Mouse (Mus musculus) limb, embryonic 10.5 days (tissue): ENCODE results near the gene Dgcr2. TPM values are rescaled to one million over a fixed set of nuclear protein-coding genes. Genes with fewer than 3 reads are reported as not detected.

Source experiments
- DNase-seq: peaks from one replicate; pipeline ENCODE4 v3.0.0-alpha.2; 2017; ENCODE audit warnings: low spot score
- H3K27ac ChIP-seq: fragments of 300-500 bp; sonication (generic); 2 replicates; pipeline ENCODE4 v1.5.1; 2016; ENCODE audit warnings: mild to moderate bottlenecking
- H3K27me3 ChIP-seq: fragments of 300-500 bp; sonication (generic); 2 replicates; pipeline ENCODE4 v1.6.1; 2016; ENCODE audit warnings: low read depth, mild to moderate bottlenecking; ENCODE audit not compliant: poor library complexity, severe bottlenecking
- H3K36me3 ChIP-seq: fragments of 300-500 bp; sonication (generic); 2 replicates; pipeline ENCODE4 v1.6.1; 2016; ENCODE audit warnings: mild to moderate bottlenecking, moderate library complexity
- H3K4me1 ChIP-seq: fragments of 300-500 bp; sonication (generic); 2 replicates; pipeline ENCODE4 v1.6.1; 2016
- H3K4me3 ChIP-seq: fragments of 300-500 bp; sonication (generic); 2 replicates; pipeline ENCODE4 v1.5.1; 2016; ENCODE audit warnings: mild to moderate bottlenecking, moderate library complexity
- H3K9me3 ChIP-seq: fragments of 300-500 bp; sonication (generic); replicated peaks from 2 replicates; pipeline ENCODE4 v1.6.1; 2016; ENCODE audit warnings: mild to moderate bottlenecking
- whole genome bisulfite sequencing: fragments of 180-500 bp; shearing (Covaris S2); methylation state at CpG from one replicate; pipeline ENCODE4 v1.1.7; 2016; 5-methylcytosine and 5-hydroxymethylcytosine counted together
- polyA plus RNA-seq: library from polyadenylated mRNA; unstranded; fragments of >200 nt; fragmentation: Nextera tagmentation; extraction: Ambion mirVana; gene quantifications from 2 replicates; pipeline ENCODE4 v1.2.1, GENCODE M21; 2016

Dgcr2 gene
- polyA plus RNA-seq, 1 experiment from 2014 or later, result 116 TPM

DNA sequence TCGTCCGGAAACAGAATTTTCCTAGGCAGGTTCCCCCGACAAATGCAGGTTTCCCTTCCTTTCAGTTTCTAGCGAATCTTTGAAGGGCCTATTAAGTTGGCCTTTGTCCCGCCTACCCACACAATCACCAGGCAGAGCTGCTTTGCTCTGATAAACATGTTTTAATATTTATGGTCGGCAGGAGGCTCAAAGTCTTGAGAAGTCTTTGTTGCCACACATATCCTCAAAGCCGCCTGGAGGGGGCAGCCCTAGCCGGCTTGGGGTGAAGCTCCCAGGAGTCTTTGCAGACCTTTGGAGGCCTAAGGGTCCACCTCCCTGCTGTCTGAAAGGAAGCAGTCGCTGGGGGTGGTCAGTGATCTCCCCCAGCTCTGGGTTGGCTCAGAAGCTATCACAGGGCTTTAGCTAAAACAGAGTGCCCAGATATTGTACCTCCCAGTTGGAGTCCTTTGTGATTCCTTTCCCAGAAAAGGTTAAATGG, 30.3 kb upstream of the Dgcr2 start:
- no peaks in the 10 kb centered on the region for H3K27me3 ChIP-seq
- peak overlapping the region; percentile 84 for H3K4me3 ChIP-seq
- H3K4me1 ChIP-seq, result peaks cover 29% of the 10 kb centered on the region
- H3K36me3 ChIP-seq, result peaks cover 24% of the 10 kb centered on the region
- DNase-seq, result peak; percentile 80
- H3K27ac ChIP-seq, result peak overlapping the region; percentile 90
- WGBS, result 2% methylated on average over 9 of the region's 9 CpGs
- no peaks in the 10 kb centered on the region for H3K9me3 ChIP-seq

DNA sequence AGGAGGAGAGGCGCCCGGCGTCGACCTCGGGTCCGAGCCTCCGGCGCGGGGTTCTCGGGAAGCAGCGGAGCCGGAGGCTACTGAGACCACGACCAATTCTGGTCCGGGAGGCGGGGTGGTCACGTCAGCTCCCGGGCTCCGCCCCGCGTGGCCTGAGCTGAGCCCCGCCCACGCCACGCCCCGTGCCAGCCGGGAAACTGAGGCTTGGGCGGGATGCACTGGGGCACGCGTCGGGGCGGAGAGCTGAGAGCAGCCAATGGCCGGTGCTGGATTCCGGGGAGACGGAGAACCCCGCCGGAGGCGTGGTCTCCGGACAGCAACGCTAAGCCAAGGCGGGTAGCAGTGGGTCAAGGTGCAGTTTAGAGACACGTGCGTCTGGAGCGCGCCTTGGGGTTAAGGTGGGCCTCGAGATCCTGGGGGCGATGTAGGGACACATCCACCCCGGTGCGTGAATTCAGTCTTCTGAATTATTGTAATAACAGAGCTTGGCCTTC, 29.8 kb upstream of the Dgcr2 start, which contains the start of gene Slc25a1:
Gene Slc25a1 (minus strand): TSS at position 133 of the 494 bp plus-strand sequence.
- under 1% methylated on average over 47 of the region's 47 CpGs for WGBS
- Histone ChIP-seq H3K27ac (peak within 1 kb of the TSS; percentile 90), H3K4me3 (peak within 1 kb of the TSS; percentile 84), H3K9me3 (no peaks in the 10 kb centered on the region), H3K27me3 (no peaks in the 10 kb centered on the region), H3K4me1 (peaks cover 30% of the 10 kb centered on the region), H3K36me3 (peaks cover 24% of the 10 kb centered on the region)
- peak; percentile 89 for DNase-seq

DNA sequence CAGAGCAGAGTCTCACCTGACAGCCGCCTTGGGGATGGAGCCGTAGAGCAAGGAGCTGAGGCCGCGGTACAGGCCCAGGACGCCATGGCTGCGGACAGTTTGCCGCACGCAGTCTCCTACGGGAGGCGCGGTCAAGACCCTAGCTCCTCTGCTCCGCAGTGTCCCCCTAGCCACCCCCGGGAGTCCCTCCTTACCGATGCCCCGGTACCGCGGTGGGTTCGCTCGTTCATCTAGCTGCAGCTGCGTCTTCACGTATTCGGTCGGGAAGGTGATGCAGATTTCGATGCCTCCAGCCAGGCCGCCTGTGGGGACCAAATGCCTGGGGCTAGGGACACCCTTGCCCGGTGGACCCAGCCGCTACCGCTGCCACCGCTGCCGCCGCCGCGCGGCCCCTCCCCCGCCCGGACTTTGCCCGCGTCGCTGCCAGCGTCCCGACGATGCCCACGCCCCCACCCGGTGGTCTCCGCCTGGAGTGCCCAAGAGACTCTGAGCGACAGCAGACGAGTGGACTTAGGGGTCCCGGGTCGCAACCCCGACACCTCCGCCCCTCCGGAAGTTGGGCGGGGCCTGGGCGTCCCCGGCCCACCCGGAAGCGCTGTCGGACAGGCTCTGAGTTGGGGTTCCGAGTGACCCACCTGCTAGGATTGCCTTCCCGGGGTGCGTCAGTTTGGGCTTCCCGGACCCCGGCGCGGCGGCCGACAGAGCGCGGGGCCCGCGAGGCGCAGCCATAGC, 29.2 kb upstream of the Dgcr2 start:
- H3K4me1 ChIP-seq, result peaks cover 36% of the 10 kb centered on the region

DNA sequence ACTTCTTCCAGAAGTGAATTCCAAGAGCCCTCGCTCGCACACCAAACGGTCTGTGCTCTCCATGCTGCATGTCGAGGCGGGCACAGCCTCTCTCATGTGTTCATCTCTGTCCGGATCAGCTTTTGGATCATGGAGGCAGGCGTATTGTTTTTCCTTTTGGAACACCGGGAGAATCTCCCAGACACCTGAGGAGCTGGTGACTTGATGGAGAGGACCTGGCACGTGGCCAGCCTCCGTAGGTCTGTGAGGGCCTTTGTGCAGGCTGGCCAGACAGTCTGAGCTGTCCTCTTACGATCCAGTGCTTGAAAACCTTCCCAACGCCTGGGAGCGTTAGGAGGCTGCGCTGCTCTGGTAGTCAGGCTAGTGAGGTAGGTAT, 23.8 kb upstream of the Dgcr2 start:
- H3K36me3 ChIP-seq, result peaks cover 24% of the 10 kb centered on the region
- H3K27ac ChIP-seq, result peak overlapping the region; percentile 93
- H3K9me3 ChIP-seq, result no peaks in the 10 kb centered on the region
- H3K4me1 ChIP-seq, result peaks cover 38% of the 10 kb centered on the region
- DNase-seq, result no peak
- peak overlapping the region; percentile 87 for H3K4me3 ChIP-seq
- WGBS, result 1% methylated on average over 14 of the region's 14 CpGs
- H3K27me3 ChIP-seq, result peaks cover 39% of the 10 kb centered on the region

More for the DNA sequence above, 29.2 kb upstream of the Dgcr2 start:
- H3K4me3 ChIP-seq, result peak overlapping the region; percentile 84
- peaks cover 24% of the 10 kb centered on the region for H3K36me3 ChIP-seq
- no peaks in the 10 kb centered on the region for H3K9me3 ChIP-seq
- DNase-seq, result peak; percentile 78
- WGBS, result under 1% methylated on average over 72 of the region's 72 CpGs
- H3K27ac ChIP-seq, result peak overlapping the region; percentile 90
- no peaks in the 10 kb centered on the region for H3K27me3 ChIP-seq

DNA sequence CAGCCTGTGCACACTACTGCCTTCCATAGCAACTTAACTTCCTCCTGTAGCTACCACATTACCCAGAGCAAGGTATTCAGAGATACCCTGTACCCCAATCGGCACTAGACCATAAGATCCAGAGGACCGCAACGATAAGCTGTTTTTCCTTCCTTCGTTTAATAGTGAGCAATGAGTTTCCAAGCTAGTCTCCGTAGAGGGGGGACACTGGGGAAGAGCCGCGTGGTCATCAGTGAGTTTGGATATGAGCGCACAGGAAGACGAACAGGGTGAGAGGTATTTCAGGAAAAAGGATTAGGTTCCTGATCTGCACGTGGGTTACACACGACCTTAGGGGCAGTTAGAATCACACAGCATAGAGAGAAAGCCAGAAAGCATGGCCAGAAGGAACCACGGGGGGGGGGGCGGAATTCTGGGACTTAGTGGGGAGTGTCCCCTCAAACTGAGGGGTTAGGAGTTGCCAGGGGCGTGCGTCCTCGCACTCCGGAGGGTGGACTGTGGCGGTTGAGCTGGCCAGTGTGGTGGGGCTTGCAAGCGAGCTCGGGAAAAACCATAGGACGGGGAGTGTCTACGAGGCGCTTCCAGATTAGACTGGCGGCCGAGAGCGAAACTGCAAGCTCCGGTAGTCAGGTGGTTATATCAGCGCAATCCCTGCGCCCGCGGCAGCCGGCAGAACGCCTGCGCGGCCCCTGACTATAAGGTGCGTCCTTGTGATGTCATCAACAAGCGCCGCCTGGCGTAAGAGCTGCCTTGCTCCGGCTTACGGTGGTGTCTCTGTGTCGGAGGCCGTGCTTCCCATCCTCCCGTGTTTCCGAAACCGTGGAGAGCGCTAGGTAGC, 23.2 kb upstream of the Dgcr2 start:
- DNase-seq, result peak; percentile 97
- no peaks in the 10 kb centered on the region for H3K9me3 ChIP-seq
- peak overlapping the region; percentile 93 for H3K27ac ChIP-seq
- H3K27me3 ChIP-seq, result peaks cover 45% of the 10 kb centered on the region
- peaks cover 32% of the 10 kb centered on the region for H3K4me1 ChIP-seq
- peaks cover 24% of the 10 kb centered on the region for H3K36me3 ChIP-seq
- H3K4me3 ChIP-seq, result peak overlapping the region; percentile 87
- WGBS, result 3% methylated on average over 46 of the region's 47 CpGs

DNA sequence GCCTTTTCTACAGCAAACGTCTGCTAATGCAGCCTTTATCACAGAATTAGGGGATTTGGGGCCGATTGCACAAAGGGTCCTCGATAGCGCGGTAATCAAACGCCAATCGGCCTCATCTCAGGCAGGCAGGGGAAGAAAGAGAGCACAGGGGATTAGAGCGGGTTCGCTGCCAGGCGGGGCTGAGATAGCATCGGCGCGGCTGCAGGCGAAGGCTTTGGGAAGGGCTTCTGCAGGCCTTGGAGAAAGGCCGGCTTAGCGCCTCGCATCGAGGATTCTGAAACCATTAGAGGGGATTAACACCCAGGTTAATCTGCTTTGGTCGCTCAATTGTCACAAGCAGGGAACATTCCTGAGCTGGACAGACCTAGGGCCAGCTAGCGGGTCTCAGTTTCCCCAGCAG, 22.2 kb upstream of the Dgcr2 start:
- Histone ChIP-seq H3K4me1 (peaks cover 27% of the 10 kb centered on the region), H3K27me3 (peaks cover 55% of the 10 kb centered on the region), H3K36me3 (peaks cover 14% of the 10 kb centered on the region), H3K9me3 (no peaks in the 10 kb centered on the region), H3K27ac (peak overlapping the region; percentile 93), H3K4me3 (peak overlapping the region; percentile 29)
- DNase-seq, result peak; percentile 41
- WGBS, result 9% methylated on average over 20 of the region's 20 CpGs

DNA sequence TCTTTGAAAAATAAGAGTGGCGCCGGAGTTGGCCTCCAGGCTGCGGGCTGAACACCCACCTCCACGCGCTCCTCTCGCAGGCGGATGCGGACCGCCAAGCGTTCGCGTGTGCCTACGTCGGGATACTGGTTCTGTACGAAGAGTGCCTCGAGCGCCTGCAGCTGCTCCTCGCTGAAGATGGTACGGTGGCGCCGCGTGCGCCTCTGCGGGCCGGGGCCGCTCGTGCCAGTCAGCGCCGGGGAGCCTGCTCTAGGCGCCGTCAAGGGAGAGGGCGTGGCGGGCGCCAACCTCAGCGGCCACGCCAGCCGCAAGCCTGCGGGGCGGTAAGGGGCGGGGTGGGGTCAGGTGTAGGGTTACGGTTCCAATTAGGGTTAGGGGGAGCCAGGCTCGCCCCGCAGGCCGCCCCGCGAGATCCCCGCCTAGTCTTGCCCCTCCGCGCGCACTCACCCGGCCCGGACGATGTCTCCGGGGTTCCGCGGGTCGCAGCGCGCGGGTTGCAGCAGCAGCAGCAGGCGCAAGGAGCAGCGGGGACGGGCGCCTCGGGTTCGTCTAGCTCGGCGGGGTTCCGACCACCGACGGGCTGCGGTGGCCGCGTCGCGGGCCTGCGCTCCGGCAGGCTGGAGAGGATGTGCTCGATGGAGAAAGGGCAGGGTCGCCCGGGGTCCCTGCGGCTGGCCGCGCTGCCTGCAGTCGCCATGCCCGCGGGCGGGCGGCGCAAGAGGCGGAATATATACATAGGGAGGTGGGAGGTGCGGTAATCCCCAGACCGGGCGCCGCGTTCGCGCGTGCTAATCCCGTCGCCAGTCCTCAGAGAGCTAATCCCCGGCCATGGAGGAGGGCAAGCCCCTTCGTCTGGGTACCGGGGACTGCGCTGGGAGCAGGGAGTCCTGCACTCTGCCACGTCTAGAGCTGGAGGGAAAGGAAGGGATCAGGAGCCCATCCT, 16.2 kb upstream of the Dgcr2 start, which contains the start of gene Gsc2:
Gene Gsc2 (minus strand): TSS at position 753 of the 943 bp plus-strand sequence.
- peak; percentile 65 for DNase-seq
- peak within 1 kb of the TSS; percentile 57 for H3K27ac ChIP-seq
- peak within 1 kb of the TSS; percentile 52 for H3K4me3 ChIP-seq
- peaks cover 79% of the 10 kb centered on the region for H3K27me3 ChIP-seq
- peaks cover 21% of the 10 kb centered on the region for H3K4me1 ChIP-seq
- under 1% methylated on average over 90 of the region's 106 CpGs for WGBS
- no peaks in the 10 kb centered on the region for H3K36me3 ChIP-seq
- H3K9me3 ChIP-seq, result no peaks in the 10 kb centered on the region

DNA sequence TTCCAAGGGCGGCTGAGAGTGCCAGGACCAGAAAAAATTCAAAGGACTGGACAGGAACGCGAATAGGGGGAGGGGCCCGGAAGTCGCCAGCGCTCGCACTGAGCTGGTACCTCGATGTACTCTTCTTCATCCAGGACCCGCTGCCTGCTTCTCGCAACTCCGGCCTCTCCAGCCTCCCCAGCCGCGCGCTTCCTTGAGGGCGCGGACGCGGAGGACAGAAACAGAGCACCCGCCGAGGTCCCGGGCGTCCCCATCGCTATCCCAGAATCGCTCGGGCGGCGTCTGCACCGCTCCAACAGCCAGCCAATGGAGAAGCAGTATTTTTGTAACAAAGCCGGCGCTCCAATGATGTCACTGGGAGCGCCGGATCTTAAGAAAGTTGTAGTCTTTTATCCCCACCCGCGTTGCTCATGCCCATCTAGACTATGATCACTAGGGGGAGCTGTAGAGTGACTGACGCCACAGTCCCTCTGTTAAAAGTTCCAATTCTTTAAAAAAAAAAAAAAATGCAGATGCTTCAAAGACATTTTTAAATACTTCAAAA, 12.8 kb upstream of the Dgcr2 start, which contains the start of gene Ess2:
Gene Ess2 (minus strand): TSS at position 297 of the 544 bp plus-strand sequence.
- H3K9me3 ChIP-seq, result no peaks in the 10 kb centered on the region
- peaks cover 34% of the 10 kb centered on the region for H3K36me3 ChIP-seq
- peak; percentile 88 for DNase-seq
- peak within 1 kb of the TSS; percentile 85 for H3K4me3 ChIP-seq
- H3K27ac ChIP-seq, result peak within 1 kb of the TSS; percentile 94
- under 1% methylated on average over 35 of the region's 35 CpGs for WGBS
- peaks cover 47% of the 10 kb centered on the region for H3K27me3 ChIP-seq
- H3K4me1 ChIP-seq, result peaks cover 21% of the 10 kb centered on the region

DNA sequence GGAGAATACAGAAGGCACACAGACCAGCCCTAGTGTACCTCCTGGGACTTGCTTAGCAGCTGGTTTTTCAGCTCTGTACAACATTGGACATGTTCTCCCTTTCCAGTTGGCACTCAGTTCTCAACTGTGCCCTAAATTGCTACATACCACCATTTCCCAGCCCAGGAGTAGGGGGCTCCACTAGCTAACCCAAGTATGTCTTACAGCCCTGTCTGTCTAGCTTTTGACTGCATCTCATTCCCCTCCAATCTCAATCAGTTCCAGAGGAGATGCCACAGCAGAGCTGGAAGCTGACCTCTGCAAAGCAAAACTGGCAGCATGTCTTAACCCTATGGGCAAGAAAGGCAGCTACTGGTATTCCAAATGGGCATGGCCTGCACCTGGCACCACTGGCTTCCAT, 2.3 kb downstream of the Dgcr2 start:
- H3K27ac ChIP-seq, result no peak overlapping the region
- H3K9me3 ChIP-seq, result no peaks in the 10 kb centered on the region
- H3K27me3 ChIP-seq, result no peaks in the 10 kb centered on the region
- no peak overlapping the region for H3K4me3 ChIP-seq
- H3K36me3 ChIP-seq, result peaks cover 32% of the 10 kb centered on the region
- peaks cover 12% of the 10 kb centered on the region for H3K4me1 ChIP-seq
- DNase-seq, result no peak

DNA sequence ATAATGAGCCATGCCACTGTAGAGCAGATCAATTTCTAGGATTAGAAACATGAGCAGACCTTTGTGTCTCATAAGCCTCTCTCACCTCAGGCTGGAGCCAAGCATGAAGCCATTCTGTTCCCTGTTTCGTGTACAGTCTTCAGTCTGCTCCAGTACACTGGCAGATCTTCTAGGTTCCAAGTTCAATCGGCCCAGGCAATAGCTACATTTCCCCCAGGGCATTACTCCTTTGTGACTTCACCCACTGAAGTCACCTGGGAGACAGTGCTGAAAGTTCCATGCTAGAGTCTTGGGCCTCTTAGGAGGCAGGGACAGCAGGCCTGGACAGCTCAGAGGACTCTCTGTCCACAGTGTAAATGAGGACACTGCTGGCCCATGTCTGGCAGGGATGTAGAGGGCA, 4.4 kb downstream of the Dgcr2 start, which contains the start of gene Tssk1:
Gene Tssk1 (plus strand): TSS at position 301 of the 400 bp plus-strand sequence.
- H3K4me3 ChIP-seq, result no peak within 1 kb of the TSS
- no peaks in the 10 kb centered on the region for H3K9me3 ChIP-seq
- peaks cover 27% of the 10 kb centered on the region for H3K4me1 ChIP-seq
- H3K36me3 ChIP-seq, result peaks cover 15% of the 10 kb centered on the region
- H3K27me3 ChIP-seq, result no peaks in the 10 kb centered on the region
- H3K27ac ChIP-seq, result no peak within 1 kb of the TSS
- WGBS, result 81% methylated on average over 2 of the region's 2 CpGs
- DNase-seq, result no peak

DNA sequence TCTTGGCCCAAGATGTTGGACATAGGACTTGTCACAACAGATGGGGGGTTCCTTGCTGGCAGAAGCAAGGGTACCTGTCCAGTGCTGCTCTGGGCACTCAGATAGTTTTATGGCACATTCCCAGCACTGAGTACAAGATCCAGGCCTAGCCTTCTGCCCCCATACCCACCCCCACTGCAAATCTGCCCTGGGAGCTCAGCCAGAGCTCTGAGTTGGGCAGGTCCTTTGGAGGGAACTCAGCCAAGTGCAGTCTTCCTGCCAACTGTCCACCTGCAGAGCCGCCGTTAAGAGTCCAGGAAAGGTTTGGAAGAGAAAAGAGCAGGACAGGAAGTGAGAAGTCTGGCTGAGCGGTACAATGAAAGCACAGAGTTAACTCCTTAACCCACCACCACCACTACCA, 5.8 kb downstream of the Dgcr2 start:
- no peak for DNase-seq
- 88% methylated on average over 3 of the region's 3 CpGs for WGBS
- no peak overlapping the region for H3K27ac ChIP-seq
- no peaks in the 10 kb centered on the region for H3K9me3 ChIP-seq
- H3K27me3 ChIP-seq, result no peaks in the 10 kb centered on the region
- no peak overlapping the region; the same call in 1 of the 2 replicates for H3K4me3 ChIP-seq
- peaks cover 27% of the 10 kb centered on the region for H3K4me1 ChIP-seq
- peaks cover 5% of the 10 kb centered on the region; the same call in 1 of the 2 replicates for H3K36me3 ChIP-seq
